Mouse (Mus musculus): Measurements from ENCODE around the gene Mthfd2. TPM values are rescaled to one million over a fixed set of nuclear protein-coding genes. Genes with fewer than 3 reads are reported as not detected.

The Mthfd2 gene
- 29.9 and 33.6 TPM in 2 replicates for polyA plus RNA-seq (2012; rRNA removed)

DNA sequence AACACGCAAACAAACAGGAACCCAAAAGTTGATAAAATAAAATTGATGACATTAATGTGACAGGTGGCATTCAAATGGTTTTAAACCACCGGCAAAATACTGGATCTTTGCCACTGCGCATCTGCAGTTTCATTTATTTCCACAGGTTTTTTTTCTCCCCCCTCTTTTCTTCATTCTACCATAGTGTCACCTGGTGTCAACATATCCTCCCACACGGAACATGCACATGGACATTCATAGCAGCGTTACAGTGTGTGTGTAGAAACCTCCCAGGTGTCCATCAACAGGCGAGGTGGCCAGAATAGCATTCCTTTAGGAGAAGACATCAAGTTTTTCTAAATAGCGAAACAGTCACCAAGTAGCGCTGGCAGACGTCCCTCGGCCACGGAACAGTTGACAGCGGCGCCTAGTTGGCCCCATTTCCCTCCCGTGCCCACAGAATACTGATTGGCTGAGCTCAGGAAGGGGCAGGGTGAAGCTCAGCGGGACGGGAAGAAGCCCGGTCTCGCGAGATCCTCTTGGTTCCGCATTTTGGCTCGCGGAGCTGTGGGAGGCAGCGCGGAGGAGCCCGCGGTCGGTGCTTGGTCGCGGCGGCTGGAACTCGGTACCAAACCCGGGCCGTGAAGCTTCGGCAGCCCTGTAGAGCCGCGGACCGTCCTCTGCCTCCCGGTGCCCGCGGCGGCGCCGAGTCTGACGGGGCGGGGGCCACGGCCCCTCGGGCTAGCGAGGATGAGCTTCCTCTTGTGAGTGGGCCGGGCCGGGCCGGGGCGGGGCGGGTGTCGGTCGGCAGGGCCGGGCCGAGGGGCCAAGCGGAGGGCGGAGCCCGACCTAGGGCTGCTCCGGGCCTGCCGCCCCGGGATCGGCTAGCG lies at the start of gene Mthfd2, which contains the start of gene Mob1a:
TSS of gene Mthfd2 (minus strand) at position 384 of the 869 bp plus-strand sequence.
TSS of gene Mob1a (plus strand) at position 492 of the 869 bp plus-strand sequence.

GRCm38 (mm10) chr6:83348873-83349272 lies 23.2 kb upstream of the Mthfd2 start, which contains the start of gene Bola3:
Gene Bola3, plus strand, starts transcription at chr6:83349147.

Other genes with a start within 250 kb of the Mthfd2 start
- 42.4 and 49.1 TPM in 2 replicates for gene Pcgf1, start 248.0 kb downstream of the Mthfd2 start, polyA plus RNA-seq (2012; rRNA removed)
- gene Lbx2, start 239.5 kb downstream of the Mthfd2 start, polyA plus RNA-seq (2012; rRNA removed), result 0.59 and 1.2 TPM in 2 replicates
- gene Ccdc142, start 224.3 kb downstream of the Mthfd2 start, polyA plus RNA-seq (2012; rRNA removed), result 4.1 and 5.1 TPM in 2 replicates
- gene Gm42688, start 224.3 kb downstream of the Mthfd2 start, polyA plus RNA-seq (2012; rRNA removed), result 4.2 and 4.9 TPM in 2 replicates
- 111 and 115 TPM in 2 replicates for gene Mrpl53, start 216.9 kb downstream of the Mthfd2 start, polyA plus RNA-seq (2012; rRNA removed)
- gene Mogs, start 210.4 kb downstream of the Mthfd2 start, polyA plus RNA-seq (2012; rRNA removed), result 47.3 and 47.7 TPM in 2 replicates
- 201 and 275 TPM in 2 replicates for gene Wbp1, start 204.3 kb downstream of the Mthfd2 start, polyA plus RNA-seq (2012; rRNA removed)
- gene Ino80b, start 200.5 kb downstream of the Mthfd2 start, polyA plus RNA-seq (2012; rRNA removed), result 37.2 and 53.1 TPM in 2 replicates
- 72.3 and 77.8 TPM in 2 replicates for gene Rtkn, start 190.4 kb downstream of the Mthfd2 start, polyA plus RNA-seq (2012; rRNA removed)
- 13.5 and 17.0 TPM in 2 replicates for gene Wdr54, start 169.5 kb downstream of the Mthfd2 start, polyA plus RNA-seq (2012; rRNA removed)
- 0.57 and 0.73 TPM in 2 replicates for gene 1700003E16Rik, start 169.5 kb downstream of the Mthfd2 start, polyA plus RNA-seq (2012; rRNA removed)
- gene Dctn1, start 160.0 kb downstream of the Mthfd2 start, polyA plus RNA-seq (2012; rRNA removed), result 142 and 229 TPM in 2 replicates
- 1.4 and 1.6 TPM in 2 replicates for gene Slc4a5, start 106.1 kb downstream of the Mthfd2 start, polyA plus RNA-seq (2012; rRNA removed)
- gene Mob1a, start 108 bp upstream of the Mthfd2 start, polyA plus RNA-seq (2012; rRNA removed), result 35.4 and 54.1 TPM in 2 replicates
- 48.7 and 77.4 TPM in 2 replicates for gene Bola3, start 23.2 kb upstream of the Mthfd2 start, polyA plus RNA-seq (2012; rRNA removed)
- gene Tet3, start 133.2 kb upstream of the Mthfd2 start, polyA plus RNA-seq (2012; rRNA removed), result 27.5 and 32.0 TPM in 2 replicates
- 37.4 and 68.8 TPM in 2 replicates for gene Dguok, start 181.1 kb upstream of the Mthfd2 start, polyA plus RNA-seq (2012; rRNA removed)
- 2.1 and 6.5 TPM in 2 replicates for gene Actg2, start 210.4 kb upstream of the Mthfd2 start, polyA plus RNA-seq (2012; rRNA removed)
- gene Stambp, start 246.8 kb upstream of the Mthfd2 start, polyA plus RNA-seq (2012; rRNA removed), result 12.8 and 16.9 TPM in 2 replicates

All from central nervous system, embryonic 11.5 days (tissue).